Mouse (Mus musculus): ENCODE results near the gene Fignl2. TPM values are rescaled to one million over a fixed set of nuclear protein-coding genes. Genes with fewer than 3 reads are reported as not detected.

Gene Fignl2
- polyA plus RNA-seq (2014; fragmentation: Nextera tagmentation; extraction: Ambion mirVana) = 0.38 and 0.41 TPM in 2 replicates

DNA sequence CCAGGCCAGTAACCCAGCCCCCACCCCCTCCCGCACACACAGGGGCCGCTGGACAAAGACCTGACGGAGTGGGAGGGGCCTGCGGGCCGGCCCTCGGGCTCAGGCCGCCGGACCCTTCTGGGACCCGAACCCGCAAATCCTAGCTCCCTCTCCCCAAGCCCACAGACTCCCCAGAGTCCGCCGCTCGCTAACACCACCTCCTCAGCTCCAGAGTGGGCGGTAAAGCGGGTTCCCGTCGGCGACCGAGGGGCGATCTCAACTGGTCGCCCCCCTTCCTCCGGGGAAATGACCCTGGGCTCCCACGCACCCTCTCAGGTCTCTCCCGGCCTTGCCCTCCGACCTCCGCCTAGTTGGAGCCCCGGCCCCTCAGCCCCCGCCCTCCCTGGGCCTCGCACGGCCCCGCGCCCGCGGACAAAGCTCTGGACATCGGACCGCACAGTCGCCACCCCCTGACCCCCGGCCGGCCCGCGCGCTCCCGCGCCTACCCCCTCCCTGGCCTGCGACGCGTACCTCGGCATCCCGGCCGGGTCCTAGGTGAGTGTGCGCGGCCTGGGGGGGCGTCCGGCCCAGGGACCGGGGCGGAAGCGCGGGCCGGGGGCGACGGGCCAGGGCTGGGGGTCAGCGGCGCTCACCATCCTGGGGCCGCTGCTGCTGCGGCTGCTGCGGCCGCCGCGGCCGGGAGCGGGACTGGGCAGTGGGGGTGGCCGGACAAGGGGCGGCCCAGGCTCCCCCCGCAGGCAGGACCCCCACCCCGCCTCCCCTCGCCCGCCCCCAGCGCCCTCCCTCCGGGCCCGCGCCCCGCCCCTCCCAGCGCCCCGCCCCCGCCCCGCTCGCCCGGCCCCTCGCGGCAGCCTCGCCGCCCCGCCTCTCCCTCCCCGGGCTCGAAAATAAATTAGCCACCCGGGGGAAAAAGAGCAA lies at the start of gene Fignl2:
TSS of gene Fignl2 (minus strand) at position 755 of the 918 bp plus-strand sequence.
- no peaks in the 10 kb centered on the region for H3K27me3 ChIP-seq (ENCODE audit: control insufficient read depth, insufficient read depth, low read length)

DNA sequence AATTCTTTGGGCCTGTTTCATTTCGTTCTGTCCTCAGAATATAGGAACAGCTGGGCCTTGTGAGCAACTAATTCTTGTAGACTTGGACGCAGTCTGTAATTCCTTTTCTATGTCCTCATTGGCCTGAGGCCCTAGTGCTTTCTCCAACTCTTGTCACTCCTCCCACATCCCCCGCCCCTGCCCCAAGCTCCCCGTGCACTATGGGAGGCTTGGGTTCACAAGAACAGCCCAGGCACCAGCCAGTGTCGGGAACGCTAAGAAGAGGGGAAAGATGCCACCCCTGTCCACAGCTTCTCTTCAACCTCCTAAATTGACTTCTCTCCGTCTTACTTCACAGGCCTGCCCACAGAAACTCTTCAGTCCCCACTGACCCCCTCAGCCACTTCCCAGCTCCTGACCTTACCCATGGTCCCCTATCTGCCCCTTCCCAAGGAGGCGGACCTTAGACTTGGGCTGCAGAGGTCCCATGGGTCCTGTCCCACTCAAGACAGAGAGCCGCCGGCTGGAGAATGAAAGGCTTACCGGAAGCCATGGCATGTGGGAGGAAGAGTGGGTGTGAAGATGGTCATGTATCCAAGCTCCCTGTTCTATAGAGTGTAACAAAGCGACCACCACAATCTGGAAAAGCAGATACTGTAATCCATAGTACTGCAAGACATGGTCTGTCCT lies 48.6 kb upstream of the Fignl2 start:
- Histone ChIP-seq H3K4me2 (replicated peaks; ENCODE audit: low read depth, low read length) (no peak overlapping the region), H3K9ac (replicated peaks; ENCODE audit: low read depth, low read length) (no peak overlapping the region), H3K27me3 (ENCODE audit: control insufficient read depth, insufficient read depth, low read length) (no peaks in the 10 kb centered on the region), H3K4me1 (ENCODE audit: control insufficient read depth, insufficient read depth, low read length) (peaks cover 30% of the 10 kb centered on the region), H3K27ac (ENCODE audit: low read length) (peak overlapping the region; percentile 71), H3K9me3 (ENCODE audit: control insufficient read depth, low read depth, low read length) (no peaks in the 10 kb centered on the region), H3K4me3 (ENCODE audit: low read depth, low read length) (no peak overlapping the region), H3K36me3 (ENCODE audit: control insufficient read depth, insufficient read depth, low read length) (no peaks in the 10 kb centered on the region)
- WGBS = 65% methylated on average over 12 of the region's 12 CpGs
- ATAC-seq (ENCODE audit: insufficient number of reproducible peaks, insufficient read depth, low FRiP score, low read depth) = peak; percentile 54; the same call in 1 of the 2 replicates

More for the DNA sequence above, at the start of gene Fignl2:
- peak within 1 kb of the TSS; percentile 86 for H3K9ac ChIP-seq (replicated peaks; ENCODE audit: low read depth, low read length)
- peak within 1 kb of the TSS; percentile 81 for H3K27ac ChIP-seq (ENCODE audit: low read length)
- H3K36me3 ChIP-seq (ENCODE audit: control insufficient read depth, insufficient read depth, low read length) = no peaks in the 10 kb centered on the region
- WGBS = 1% methylated on average over 62 of the region's 96 CpGs
- peak within 1 kb of the TSS; percentile 94 for H3K4me3 ChIP-seq (ENCODE audit: low read depth, low read length)
- no peaks in the 10 kb centered on the region for H3K9me3 ChIP-seq (ENCODE audit: control insufficient read depth, low read depth, low read length)
- peaks cover 30% of the 10 kb centered on the region for H3K4me1 ChIP-seq (ENCODE audit: control insufficient read depth, insufficient read depth, low read length)
- H3K4me2 ChIP-seq (replicated peaks; ENCODE audit: low read depth, low read length) = peak within 1 kb of the TSS; percentile 70
- ATAC-seq (ENCODE audit: insufficient number of reproducible peaks, insufficient read depth, low FRiP score, low read depth) = peak; percentile 26

DNA sequence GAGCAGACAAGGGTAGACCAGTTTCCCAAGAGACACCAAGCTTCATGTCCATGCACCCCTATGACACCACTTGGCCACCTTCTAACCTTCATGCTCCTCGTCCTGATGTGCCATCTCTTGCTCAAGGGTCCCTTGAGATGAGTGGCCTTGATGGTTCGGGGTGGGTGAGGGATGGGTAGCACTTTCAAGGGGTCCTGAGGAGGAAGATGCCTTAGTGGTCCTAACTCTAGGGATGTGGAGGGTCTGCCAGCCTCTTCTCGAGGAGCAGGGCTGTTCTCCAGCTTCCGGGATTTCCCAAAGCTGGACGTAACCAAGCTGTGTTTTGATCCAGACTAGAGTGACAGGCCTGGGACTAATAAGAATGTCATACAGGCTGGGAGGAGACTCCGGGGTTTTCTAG lies 47.2 kb upstream of the Fignl2 start:
- WGBS = 87% methylated on average over 6 of the region's 6 CpGs
- Histone ChIP-seq H3K27me3 (ENCODE audit: control insufficient read depth, insufficient read depth, low read length) (no peaks in the 10 kb centered on the region), H3K36me3 (ENCODE audit: control insufficient read depth, insufficient read depth, low read length) (no peaks in the 10 kb centered on the region), H3K9me3 (ENCODE audit: control insufficient read depth, low read depth, low read length) (no peaks in the 10 kb centered on the region), H3K4me3 (ENCODE audit: low read depth, low read length) (no peak overlapping the region), H3K27ac (ENCODE audit: low read length) (no peak overlapping the region), H3K4me2 (replicated peaks; ENCODE audit: low read depth, low read length) (no peak overlapping the region), H3K4me1 (ENCODE audit: control insufficient read depth, insufficient read depth, low read length) (peaks cover 21% of the 10 kb centered on the region), H3K9ac (replicated peaks; ENCODE audit: low read depth, low read length) (no peak overlapping the region)
- no peak for ATAC-seq (ENCODE audit: insufficient number of reproducible peaks, insufficient read depth, low FRiP score, low read depth)

DNA sequence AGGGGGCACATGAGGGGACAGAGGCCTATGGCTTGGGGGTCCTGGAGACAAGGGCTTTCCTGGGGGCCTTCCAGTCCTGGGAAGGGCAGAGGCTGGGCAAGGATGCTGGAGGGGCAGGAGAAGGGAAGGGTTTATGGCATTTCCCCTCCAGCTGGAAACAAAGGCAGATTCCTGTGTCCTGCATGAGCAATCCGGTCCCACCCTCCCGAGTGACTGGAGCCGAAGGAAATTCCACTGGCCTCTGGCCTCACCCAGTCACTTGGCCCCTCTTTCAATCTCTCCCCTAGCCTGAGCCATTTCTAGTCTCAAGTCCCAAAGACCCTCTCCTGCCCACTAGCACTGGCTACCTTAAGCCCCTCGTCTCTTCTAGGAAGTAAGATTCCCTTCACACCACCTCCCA lies 44.8 kb upstream of the Fignl2 start:
- ATAC-seq (ENCODE audit: insufficient number of reproducible peaks, insufficient read depth, low FRiP score, low read depth) = no peak
- Histone ChIP-seq H3K9ac (replicated peaks; ENCODE audit: low read depth, low read length) (no peak overlapping the region), H3K4me2 (replicated peaks; ENCODE audit: low read depth, low read length) (no peak overlapping the region), H3K27ac (ENCODE audit: low read length) (no peak overlapping the region), H3K4me3 (ENCODE audit: low read depth, low read length) (no peak overlapping the region), H3K36me3 (ENCODE audit: control insufficient read depth, insufficient read depth, low read length) (no peaks in the 10 kb centered on the region), H3K27me3 (ENCODE audit: control insufficient read depth, insufficient read depth, low read length) (no peaks in the 10 kb centered on the region), H3K9me3 (ENCODE audit: control insufficient read depth, low read depth, low read length) (no peaks in the 10 kb centered on the region), H3K4me1 (ENCODE audit: control insufficient read depth, insufficient read depth, low read length) (peaks cover 19% of the 10 kb centered on the region)
- WGBS = 58% methylated on average over 4 of the region's 4 CpGs

DNA sequence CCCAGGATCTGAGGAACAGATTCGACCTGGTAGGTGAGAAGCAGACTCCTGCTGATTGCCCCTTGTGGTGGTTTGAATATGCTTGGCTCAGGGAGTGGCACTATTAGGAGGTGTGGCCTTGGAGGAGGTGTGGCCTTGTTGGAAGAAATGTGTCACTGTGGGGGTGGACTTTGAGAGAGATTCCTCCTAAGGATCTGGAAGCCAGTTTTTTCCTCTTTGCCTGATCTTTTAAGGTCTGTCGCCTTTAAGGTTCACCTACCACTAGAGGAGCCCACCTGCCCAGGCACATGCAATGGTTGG lies 43.9 kb upstream of the Fignl2 start:
- Histone ChIP-seq H3K9me3 (ENCODE audit: control insufficient read depth, low read depth, low read length) (no peaks in the 10 kb centered on the region), H3K36me3 (ENCODE audit: control insufficient read depth, insufficient read depth, low read length) (no peaks in the 10 kb centered on the region), H3K27me3 (ENCODE audit: control insufficient read depth, insufficient read depth, low read length) (no peaks in the 10 kb centered on the region), H3K4me3 (ENCODE audit: low read depth, low read length) (no peak overlapping the region), H3K4me1 (ENCODE audit: control insufficient read depth, insufficient read depth, low read length) (peaks cover 12% of the 10 kb centered on the region; the same call in 1 of the 2 replicates), H3K4me2 (replicated peaks; ENCODE audit: low read depth, low read length) (no peak overlapping the region), H3K9ac (replicated peaks; ENCODE audit: low read depth, low read length) (no peak overlapping the region), H3K27ac (ENCODE audit: low read length) (no peak overlapping the region)
- 25% methylated on average over 2 of the region's 2 CpGs for WGBS
- no peak for ATAC-seq (ENCODE audit: insufficient number of reproducible peaks, insufficient read depth, low FRiP score, low read depth)

DNA sequence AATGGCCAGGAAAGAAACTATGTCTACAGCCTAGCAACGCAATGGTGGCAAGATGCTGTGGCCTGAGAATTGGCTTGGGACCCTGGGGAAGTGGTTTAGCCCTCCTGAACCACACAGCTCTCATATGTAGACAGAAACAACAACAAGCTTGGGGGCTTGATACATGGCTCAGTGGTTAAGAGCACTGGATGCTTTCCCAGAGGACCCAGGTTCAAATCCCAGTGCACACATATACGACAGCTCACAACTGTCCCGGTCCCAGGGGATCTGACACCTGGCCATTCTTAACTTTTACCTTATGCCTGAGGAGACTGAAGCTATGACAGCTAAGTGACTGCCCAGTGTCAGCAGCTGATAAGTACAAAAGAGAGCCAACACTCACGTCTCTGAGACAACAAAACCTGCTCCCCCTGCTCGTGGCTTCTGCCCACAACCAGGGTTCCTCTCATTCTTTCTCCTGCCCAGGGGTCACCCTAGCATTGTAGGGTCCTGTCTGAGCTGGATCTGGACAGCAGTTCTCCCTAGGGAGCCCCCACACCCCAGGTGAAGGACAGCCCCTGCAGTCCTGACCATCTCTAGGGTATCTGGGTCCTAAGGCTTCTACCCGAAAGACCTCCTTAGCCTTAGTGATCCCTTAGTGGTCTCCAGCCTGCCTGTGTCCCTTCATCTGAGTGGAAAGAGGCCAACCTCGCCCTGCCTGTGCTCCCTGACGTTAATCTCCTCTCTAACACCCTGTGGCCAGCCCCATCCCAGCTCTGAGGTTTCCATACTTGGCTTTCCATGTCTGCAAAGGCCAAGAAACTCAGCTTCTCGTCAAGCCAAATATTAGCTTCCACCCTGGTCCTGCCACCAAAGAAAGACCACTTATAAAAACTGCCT lies 43.3 kb upstream of the Fignl2 start:
- no peaks in the 10 kb centered on the region for H3K9me3 ChIP-seq (ENCODE audit: control insufficient read depth, low read depth, low read length)
- peaks cover 9% of the 10 kb centered on the region; the same call in 1 of the 2 replicates for H3K4me1 ChIP-seq (ENCODE audit: control insufficient read depth, insufficient read depth, low read length)
- no peak overlapping the region for H3K27ac ChIP-seq (ENCODE audit: low read length)
- no peak overlapping the region for H3K4me2 ChIP-seq (replicated peaks; ENCODE audit: low read depth, low read length)
- WGBS = 75% methylated on average over 9 of the region's 9 CpGs
- no peaks in the 10 kb centered on the region for H3K36me3 ChIP-seq (ENCODE audit: control insufficient read depth, insufficient read depth, low read length)
- no peak overlapping the region for H3K9ac ChIP-seq (replicated peaks; ENCODE audit: low read depth, low read length)
- ATAC-seq (ENCODE audit: insufficient number of reproducible peaks, insufficient read depth, low FRiP score, low read depth) = no peak
- H3K4me3 ChIP-seq (ENCODE audit: low read depth, low read length) = no peak overlapping the region
- no peaks in the 10 kb centered on the region for H3K27me3 ChIP-seq (ENCODE audit: control insufficient read depth, insufficient read depth, low read length)

DNA sequence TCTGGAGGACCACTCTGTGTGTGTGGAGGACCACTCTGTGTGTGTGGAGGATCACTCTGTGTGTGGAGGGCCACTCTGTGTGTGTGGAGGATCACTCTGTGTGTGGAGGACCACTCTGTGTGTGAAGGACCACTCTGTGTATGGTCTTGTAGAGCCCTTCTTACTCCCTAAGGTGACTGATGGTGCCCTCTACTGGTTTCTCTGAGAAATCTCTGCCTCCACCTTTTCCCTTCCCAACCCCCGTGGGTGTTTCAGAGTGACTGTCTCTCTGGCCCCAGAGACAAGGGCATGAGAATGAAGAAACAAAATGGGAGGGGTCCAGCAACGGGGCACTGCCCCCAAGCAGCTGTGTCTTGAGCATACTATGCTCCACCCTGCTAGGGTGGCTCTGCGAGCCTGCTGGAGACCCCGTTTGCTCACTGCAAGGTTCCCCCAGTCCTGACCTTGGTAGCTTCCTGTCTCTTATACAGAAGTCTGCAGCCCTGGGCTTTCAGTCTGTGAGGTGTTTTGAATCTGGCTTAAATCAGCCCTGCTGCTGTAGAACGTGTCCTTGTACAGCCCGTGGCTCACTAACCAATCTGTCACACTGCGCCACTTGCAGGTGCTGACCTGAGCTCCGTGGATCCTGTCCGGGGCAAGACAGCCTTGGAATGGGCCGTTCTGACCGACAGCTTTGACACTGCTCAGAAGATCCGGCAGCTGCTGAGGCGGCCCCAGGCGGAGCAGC lies 40.2 kb upstream of the Fignl2 start:
- Histone ChIP-seq H3K4me1 (ENCODE audit: control insufficient read depth, insufficient read depth, low read length) (peaks cover 5% of the 10 kb centered on the region; the same call in 1 of the 2 replicates), H3K27ac (ENCODE audit: low read length) (no peak overlapping the region), H3K4me3 (ENCODE audit: low read depth, low read length) (no peak overlapping the region), H3K4me2 (replicated peaks; ENCODE audit: low read depth, low read length) (no peak overlapping the region), H3K9ac (replicated peaks; ENCODE audit: low read depth, low read length) (no peak overlapping the region), H3K27me3 (ENCODE audit: control insufficient read depth, insufficient read depth, low read length) (no peaks in the 10 kb centered on the region), H3K36me3 (ENCODE audit: control insufficient read depth, insufficient read depth, low read length) (no peaks in the 10 kb centered on the region), H3K9me3 (ENCODE audit: control insufficient read depth, low read depth, low read length) (no peaks in the 10 kb centered on the region)
- no peak for ATAC-seq (ENCODE audit: insufficient number of reproducible peaks, insufficient read depth, low FRiP score, low read depth)
- 51% methylated on average over 14 of the region's 14 CpGs for WGBS
